Mouse (Mus musculus) left cerebral cortex, adult 9 months (tissue): ENCODE measurements at regions not wholly inside any gene's neighbourhood (a gene's known extent, or its start where the extent isn't known, plus 50 kb on each side); places are given as distances from the start of the nearest gene placed in this dataset.

Experiments
- DNase-seq, 2 experiments: peaks; one replicate each; pipeline ENCODE4 v3.0.0; 2022; ENCODE audit warnings: low spot score in 2 of 2

DNA sequence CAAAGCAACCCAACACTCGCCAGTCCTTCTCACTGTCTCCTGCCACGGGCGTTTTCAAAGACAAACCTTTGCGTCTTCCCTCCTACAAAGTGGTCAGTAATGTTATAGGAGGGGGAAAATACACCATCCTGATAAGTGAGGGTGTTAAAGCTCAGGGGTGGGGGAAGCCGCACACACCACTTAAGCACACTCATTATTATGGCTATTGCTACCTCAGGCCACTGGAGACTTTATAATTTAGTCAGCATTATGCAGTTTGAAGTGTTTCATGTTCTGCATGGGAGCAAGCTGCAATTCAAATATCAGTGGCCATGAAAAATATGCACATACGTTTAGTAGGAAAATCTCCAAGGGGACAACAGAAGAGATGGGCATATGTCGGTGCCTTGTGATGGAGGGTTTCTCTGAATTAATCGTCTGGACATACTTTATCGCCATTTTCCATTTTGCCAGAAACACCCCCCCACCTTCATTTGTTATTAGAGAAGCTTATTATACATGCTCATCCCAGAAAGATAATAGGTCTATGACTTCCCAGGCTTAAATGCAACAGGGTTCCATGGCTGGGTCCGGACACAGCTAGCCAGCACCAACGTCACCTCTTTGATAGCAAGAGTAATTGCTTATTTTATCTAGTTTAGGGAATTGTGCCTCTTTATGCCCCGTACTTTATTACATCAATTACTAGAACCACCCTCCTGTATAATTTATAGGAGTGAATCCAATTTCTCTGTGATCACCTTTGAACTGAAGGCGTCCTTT, 193.5 kb upstream of the Adamts16 start:
- DNase-seq: no peak

DNA sequence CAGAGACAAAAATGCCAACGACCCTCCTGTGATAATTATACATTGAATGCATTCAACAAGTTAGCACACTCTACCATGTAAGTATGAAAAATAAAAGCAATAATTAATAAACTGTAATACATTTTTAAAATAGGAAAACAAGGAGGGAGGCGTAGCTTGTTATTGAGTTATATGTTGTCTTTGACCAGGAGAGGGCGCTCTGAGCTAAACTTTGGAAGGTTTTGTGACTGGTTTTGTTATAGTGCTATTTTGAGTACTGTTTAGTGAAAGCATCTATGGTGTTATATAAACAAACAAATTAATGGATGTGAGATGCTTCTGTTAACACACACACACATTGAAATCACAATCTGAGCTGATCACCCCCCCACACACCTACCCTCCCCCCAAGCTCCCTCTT, 166.6 kb upstream of the Adamts16 start:
- peak in 1 of 2 experiments; percentile 24 for DNase-seq

DNA sequence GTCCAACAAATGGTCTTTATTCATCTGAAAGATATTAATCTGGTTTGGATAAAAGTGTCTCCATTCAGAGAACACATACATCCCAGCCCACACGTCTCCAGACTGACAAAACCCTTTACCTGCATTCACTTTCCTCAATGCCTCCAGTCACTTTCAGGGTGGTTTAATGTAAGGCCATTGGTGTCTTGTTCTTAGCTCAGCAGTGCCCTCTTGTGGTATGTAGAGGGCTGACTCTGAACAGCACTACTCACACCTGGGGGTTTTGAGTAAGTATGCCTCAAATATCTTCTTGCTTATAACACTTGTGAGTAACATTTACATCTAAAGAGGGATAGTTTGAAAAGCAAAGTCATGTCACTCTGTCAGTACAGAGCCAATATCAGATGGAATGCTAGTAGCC, 164.5 kb upstream of the Adamts16 start:
- DNase-seq: peak in 1 of 2 experiments; percentile 59

DNA sequence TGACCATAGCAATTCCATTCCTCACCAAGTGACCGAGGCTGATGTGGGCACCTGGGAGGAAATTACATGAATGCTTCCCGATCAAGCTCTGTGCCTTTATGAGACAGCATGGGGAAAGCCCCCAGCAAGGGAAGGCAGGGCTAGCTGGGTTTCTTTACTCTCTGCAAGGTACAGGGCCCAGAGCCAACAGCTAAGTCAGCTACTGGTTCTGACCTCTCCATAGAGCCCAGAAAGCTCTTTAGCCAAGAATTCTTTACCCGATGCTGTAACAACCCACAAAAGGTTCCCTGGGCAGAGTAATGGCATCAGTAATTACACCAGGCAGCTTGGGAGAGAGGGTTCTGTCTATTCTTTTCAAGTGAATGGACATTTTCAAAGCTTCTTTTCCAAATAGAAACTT, 161.9 kb upstream of the Adamts16 start:
- DNase-seq: no peak

DNA sequence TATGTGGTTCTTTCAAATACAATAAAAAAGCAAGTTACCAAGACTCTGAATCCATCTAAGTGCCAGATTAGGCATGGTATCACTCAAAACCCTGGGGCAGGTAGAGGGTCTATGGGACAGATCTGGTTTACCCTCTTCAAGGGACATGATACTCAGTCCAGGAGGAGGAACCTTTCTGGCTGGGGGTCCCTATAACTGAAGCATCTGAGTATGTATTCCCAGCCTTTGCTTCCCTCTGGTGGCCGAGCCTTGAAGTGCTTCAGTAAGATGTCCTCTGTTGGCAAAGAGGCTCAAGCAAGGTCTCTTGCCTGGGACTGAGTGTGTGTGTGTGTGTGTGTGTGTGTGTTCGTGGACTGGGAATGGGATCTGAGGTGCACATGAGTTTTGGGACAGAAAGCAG, 159.7 kb upstream of the Adamts16 start:
- DNase-seq: peak in 1 of 2 experiments; percentile 83

DNA sequence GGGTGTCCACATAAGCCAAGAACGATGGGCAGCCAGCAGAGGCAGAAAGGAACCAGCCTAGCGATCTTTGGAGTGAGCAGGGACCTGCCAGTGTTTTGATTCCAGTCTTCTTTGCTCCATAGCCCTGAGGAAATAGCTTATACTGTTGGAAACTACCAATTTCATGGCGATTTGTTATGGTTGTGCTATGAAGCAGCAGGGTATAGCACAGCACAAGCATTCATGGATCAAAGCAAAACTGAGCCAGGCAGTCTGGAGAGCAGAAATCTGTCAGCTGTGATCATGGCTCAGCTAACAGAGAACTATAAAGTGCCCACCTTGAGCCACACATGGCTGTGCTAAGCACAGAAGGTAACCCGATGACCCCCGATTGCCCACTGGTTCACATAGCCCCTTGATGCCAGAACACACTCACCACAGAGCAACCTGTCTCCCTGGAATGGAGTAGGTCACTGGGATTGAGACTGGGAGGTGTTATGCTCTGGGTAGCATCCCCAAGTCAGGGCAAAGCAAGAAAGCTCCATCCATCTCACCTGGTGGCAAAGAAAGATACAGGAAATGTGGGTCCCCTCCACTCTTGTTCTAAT, 158.9 kb upstream of the Adamts16 start:
- no peak for DNase-seq

DNA sequence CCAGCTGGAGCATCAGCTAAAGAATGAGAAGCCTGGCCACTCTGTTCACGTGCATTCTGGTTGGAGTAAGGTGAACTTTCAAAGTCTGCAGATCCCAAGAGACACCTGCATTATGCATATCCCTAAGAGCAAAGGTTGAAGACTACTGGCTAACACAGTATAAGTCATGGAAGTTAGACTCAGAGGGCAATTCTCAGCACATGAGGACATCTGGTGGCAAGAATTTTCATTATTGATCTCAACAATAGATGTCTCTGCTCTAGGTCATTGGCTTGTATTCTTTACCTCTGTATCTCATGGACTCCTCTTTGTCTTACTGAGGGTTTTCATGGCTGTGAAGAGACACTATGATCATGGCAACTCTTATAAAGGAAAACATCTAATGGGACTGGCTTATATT, 151.9 kb upstream of the Adamts16 start:
- DNase-seq: no peak

DNA sequence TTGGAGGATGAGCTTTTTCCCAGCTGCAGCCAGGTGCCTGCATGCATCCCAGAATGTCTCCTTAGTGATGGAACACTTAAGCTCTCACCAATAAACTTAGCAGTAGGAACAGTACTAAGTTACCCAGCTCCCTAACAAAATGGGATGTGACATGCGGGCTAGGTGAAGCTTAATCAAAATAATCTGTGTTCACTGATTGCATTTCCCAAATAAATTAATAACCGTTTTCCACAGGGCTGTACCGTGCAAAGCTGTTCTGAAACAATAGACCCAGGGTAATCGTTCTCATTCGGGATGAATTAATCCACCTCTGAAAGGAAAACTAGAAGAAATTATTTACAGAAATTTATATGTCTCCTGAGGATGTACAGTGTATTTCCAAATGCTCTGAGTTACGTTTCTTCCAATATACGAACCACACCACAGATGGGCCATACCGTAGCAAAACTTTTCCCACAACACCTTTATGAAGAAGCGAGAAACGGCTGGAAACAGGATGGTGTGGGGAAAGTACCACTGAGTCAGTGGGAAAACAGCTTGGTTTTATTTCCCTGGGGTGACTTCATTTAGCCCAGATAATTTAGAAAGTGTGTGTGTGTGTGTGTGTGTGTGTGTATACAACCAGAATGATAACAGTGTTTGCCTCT, 148.5 kb upstream of the Adamts16 start:
- no peak for DNase-seq

DNA sequence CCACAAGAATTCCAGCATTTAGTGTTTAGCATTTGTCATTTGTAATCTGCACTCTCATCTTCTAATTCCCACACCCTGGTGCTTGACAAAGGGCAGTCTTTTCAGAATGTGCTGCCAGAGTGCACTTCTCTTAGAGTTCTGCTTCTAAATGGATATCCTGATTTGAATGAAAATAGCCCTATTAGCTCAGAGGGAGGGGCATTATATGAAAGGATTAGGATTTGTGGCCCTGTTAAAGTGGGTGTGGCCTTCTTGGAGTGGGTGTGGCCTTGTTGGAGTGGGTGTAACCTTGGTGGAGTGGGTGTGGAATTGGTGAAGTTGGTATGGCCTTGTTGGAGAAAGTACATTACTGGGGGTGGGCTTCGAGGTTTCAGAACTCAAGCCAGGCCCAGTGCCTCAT, 137.7 kb upstream of the Adamts16 start:
- no peak for DNase-seq

DNA sequence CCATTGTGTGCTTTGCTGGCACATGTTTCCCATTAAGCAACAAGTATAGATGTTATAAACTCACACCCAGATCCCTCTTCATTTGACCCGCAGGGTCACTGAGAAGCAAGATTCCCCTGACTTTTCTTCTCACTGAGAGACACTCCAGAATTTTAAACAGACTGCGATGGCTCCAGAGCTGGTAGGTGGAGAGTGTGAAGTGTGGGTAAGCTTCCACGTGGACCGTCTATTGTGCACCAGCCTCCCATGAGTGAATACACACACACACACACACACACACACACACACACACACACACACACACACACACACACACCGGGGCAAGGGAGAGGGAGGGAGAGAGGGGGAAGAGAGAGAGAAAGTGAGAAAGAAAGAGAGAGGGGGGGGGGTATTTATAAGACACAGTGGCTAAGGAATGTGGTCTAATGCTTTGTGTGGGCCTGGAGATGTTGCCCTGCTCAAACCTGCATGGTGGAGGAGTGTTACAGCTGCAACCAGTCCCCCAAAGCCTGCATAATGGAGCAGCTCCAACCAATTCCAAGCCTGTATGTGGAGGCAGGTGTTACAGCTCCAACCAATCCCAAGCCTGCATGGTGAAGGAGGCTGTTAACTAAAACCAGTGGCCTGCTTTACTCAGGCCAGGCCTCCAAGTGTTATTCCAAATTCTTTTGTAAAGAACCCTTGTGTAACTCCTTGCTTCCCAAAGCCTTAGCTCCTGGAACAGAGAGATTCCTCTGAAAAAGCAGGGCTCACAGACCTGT, 137.1 kb upstream of the Adamts16 start:
- DNase-seq: no peak

DNA sequence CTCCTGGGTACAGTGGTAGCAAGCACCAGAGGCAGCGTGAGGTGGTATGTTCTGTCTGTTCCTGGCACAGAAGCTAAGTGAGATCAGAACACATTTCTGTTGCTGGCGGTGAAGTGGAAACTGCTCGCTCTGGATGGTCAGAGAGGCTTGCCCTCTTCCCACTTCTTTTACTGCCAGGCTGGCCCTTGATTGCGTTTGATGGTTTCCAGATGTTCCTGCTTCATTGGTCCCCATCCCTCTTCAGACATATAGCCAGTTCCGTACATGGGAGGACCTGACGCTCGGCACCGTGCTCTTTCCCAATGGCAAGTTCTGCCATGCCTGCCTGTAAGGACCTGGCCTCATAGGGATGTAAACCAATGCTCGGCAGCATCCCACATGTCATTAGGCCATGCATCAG, 128.0 kb upstream of the Adamts16 start:
- DNase-seq: no peak

DNA sequence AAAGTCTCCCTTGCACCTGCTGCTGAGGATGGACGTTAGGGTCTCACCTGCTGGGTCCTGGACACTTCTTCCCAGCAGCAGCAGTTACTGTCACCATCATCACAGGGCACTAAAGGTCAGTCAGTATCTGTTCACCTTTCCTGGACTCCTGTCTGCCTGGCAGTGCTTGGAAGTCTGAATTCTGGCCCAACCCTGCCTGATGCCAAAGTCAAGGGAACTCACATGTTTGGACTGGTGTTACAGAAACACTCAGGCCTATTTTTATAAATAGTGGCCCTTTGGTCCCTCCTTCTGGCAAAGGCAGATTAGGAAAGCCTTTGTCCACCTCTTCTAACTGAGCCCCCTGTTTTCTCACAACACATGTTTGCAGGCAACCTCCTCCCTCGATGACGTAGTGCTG, 126.2 kb upstream of the Adamts16 start:
- no peak for DNase-seq

DNA sequence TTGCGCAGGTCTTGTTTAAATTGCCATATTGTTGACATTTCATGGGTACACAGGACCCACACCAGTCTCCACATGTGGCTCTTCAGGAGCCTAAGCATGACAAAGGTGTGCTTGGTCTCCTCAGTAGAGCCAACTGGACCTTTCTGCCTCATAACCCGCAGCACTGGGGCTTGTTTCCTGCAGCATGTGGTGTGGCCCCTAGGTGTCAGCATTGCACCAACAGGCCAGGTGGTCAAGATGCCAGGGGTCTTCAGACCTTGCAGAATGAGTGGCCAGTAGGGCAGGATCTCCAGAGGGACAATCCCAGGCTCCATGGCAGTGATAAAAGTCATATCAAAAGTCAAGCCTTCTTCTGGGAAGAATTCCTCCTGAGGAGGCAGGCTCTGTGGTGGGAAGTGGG, 121.8 kb upstream of the Adamts16 start:
- DNase-seq: no peak

DNA sequence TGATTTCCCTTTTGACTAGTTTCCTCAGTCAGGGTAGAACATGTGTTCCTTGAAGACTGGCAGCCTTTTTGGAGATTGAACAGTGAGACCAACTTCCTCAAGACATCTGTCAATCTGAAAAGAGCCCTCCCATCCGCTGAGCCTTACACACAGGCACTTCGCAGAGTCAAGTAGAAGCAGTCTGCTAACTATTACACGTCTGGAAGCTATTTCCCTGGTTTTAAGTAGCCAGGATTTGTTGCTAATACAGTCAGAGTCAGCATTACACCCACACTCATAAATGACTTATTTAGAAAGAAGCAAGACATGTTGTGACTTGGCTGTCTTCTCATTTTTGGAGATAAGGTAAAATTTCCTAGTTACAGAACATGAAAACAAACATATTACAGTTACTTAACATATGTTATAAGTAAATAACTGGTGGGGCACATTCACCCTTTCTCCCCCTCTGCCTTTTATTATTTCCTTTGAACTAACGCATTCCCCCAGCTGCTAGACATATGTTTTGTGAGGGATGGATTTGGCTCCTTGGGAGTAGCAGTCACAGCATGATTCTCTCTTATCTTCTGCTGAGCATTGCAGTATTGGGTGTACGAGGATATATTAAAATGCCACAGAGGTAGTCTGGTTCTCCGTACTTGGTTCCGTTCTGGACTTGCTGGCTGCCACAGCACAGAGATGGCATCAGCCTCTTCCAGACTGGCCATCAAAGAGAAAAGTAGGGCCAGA, 92.9 kb upstream of the Adamts16 start:
- DNase-seq: no peak

DNA sequence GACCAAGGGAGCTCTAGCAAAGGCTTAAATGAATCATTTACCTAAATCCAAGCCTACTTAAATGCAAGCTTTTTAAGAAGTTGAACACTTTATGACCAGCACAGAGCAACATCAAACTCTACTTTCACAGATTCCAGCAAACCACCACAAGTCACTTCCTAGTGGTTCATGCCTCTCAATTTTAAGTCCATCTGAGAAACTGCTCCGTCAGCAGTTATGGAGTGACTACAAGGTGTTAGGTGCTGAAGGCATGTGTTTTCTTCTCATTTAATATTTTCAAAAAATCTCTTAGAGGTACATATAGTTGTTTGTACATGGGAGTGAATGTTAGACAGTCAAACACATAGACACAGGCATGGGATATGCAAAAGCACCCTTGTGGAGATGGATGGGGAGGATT, 72.2 kb upstream of the Adamts16 start:
- no peak for DNase-seq

DNA sequence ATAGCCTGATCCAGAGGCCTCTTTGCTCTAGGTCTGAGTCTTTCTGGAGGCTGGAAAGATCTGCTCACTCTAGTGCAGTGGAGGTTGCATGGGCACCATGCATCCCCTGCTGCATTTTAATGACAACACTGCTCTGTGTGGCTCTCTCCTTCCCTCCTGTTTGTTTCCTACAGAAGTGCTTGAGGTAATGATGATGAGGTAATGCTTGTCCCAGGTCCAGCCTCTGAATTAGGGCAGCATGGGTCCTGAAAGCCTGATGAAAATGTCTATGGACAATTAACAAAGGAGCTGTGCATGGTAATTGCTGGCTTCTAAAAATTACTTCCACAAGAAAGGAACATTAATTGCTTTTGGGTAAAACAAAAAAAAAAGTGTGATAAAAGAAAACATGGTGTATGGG, 69.3 kb upstream of the Adamts16 start:
- DNase-seq: no peak

DNA sequence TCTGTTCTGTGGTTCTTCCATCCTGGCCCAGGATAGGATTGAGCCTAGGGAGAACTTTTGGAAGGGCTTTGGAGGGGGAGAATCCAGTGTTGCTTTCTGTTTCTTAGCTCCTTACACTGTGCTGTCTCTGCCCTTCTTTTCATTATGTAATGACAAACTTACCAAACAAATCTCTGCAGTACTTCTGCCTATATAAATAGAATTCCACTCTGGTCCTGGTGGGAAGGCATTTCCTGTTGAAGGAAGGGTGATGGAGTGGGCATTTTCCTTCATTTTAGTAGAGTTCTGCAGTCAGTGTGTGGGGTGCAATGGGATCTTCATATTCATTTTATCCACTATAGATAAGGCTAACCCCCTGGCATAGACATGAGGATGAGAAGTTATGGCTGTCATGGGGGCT, 63.2 kb upstream of the Adamts16 start:
- no peak for DNase-seq

DNA sequence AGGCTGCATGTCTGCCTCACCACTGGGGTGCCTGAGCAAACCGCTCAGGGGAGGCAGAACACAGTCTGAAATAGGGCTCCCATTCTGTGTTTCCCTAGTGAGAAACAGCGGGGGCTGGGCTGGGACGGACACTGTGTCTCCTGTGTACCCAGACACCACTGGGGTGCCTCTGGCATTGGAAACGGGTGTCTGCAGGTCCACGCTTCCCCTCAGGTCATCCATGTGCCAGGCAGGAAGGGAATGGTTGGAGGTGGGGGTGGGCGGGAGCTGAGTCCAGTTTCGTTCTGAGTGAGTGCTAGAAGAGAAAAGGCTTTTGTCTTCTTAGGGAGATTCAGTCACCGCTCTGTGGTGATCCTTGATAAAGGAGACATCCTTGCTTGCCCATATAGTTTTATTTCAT, 62.2 kb upstream of the Adamts16 start:
- no peak for DNase-seq

DNA sequence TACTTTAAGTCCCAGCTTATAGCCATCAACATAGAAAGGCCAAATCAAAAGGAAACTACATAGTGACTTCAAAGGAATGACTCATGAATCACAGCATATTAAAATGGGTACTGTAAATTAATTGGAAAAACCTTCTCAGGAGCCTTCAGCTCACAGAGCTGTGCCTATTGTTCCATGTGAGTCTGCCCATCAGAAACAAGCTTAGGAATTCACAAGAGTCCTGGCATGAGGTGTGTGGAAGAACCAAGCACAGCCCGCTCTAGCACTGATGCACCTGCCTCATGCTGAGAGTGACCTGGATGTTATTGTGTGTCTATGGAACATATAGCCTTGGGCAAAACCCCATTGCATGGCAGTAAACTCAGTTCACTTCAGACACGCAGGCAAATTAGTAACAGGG, 61.5 kb upstream of the Adamts16 start:
- no peak for DNase-seq

DNA sequence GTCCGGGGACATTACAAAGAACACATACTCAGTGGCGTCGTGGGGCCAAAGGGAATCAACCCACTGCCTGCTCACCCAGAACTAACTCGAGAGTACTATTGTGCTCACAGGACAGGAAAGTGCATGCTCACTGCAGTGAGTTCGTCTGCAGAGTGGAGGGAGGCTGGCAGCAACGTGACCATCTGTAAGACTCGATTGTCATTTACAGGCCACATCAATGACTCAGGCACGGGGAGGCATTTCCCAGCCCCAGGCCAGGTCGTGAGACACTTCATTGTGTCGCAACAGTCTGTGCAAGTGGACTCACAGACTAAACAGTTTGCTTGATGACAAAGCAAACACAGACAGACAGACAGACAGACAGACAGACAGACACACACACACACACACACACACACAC, 61.1 kb upstream of the Adamts16 start:
- DNase-seq: no peak

DNA sequence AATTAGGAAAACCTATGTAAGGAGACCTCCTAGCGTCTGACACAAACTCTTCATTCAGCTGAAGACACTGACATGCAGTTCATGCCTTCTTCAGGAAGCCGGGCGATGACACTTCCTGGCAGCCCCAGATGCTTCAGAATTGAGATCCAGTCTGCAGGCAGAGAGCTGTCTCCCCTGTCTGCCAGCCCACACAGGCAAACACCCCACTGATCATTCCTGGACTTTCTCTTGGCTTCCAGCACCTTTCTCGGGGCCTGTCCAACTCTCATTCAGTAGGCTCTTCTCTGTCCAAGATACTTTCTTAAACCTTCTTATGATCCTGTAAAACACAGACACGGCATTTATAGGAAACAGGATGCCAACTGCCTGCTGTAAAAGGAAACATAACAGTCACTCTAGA, 50.0 kb upstream of the Adamts16 start:
- DNase-seq: no peak
